Mouse (Mus musculus) G1E (cell line): Measurements from ENCODE around the gene Togaram2.

ENCODE experiments used
- CTCF ChIP-seq: IDR thresholded peaks from 2 replicates; pipeline ENCODE4 v1.5.1; 2012; ENCODE audit warnings: low read depth, low read length, inconsistent platforms, mixed read lengths
- GATA1 ChIP-seq: IDR thresholded peaks from 2 replicates; pipeline ENCODE4 v1.6.1; 2012; ENCODE audit warnings: borderline replicate concordance, low read length, inconsistent platforms, mixed read lengths
- GATA2 ChIP-seq: IDR thresholded peaks from 2 replicates; pipeline ENCODE4 v1.6.1; 2012; ENCODE audit warnings: low read depth, low read length, inconsistent platforms, borderline replicate concordance
- POLR2AphosphoS5 ChIP-seq: IDR thresholded peaks from 2 replicates; pipeline ENCODE4 v1.6.1; 2012; ENCODE audit warnings: low read depth, low read length, inconsistent platforms; ENCODE audit not compliant: insufficient replicate concordance

- TF ChIP-seq CTCF = no peak
- no peak for TF ChIP-seq GATA2
- TF ChIP-seq POLR2AphosphoS5 = no peak
- no peak for TF ChIP-seq GATA1
Observed at GRCm38 (mm10) chr17:71730655-71731054, 57.6 kb downstream of the Togaram2 start.
